Mouse (Mus musculus) ES-E14 (cell line): ENCODE measurements around the gene Ank2.

ENCODE experiments used
- CHD2 ChIP-seq: IDR thresholded peaks from 2 replicates; pipeline ENCODE4 v1.6.1; 2014; ENCODE audit warnings: mild to moderate bottlenecking, low read depth, low read length, inconsistent platforms
- HCFC1 ChIP-seq: IDR thresholded peaks from 2 replicates; pipeline ENCODE4 v1.6.1; 2012; ENCODE audit warnings: low read length, inconsistent platforms, borderline replicate concordance; ENCODE audit not compliant: insufficient read depth
- MAFK ChIP-seq: IDR thresholded peaks from 2 replicates; pipeline ENCODE4 v1.6.1; 2014; ENCODE audit warnings: mild to moderate bottlenecking, low read depth, low read length, inconsistent platforms; ENCODE audit not compliant: insufficient read depth
- ZNF384 ChIP-seq: IDR thresholded peaks from 2 replicates; pipeline ENCODE4 v1.6.1; 2012; ENCODE audit warnings: low read depth, low read length, inconsistent platforms

DNA sequence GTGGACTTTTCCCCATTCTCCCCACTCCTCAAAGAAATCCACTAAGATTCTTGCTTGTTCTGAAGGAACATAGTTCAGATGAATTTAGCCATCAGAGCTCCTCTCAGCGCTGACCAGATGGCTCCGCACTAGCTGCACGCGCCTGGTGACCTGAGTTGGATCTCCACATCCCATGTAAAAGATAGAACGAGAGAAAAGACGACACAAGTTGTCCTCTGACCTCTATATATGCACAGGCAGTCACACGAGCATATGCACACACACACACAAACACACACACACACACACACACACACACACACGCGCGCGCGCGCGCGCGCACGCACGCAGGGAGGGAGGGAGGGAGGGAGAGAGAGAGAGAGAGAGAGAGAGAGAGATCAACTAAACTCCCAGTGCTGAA lies 241.2 kb downstream of the Ank2 start:
- TF ChIP-seq MAFK (no peak), HCFC1 (no peak), CHD2 (no peak), ZNF384 (no peak)
